Mouse (Mus musculus) c-Kit-positive CD71-positive TER-119-positive erythroid progenitor cells, embryonic 14.5 days (primary cell): ENCODE measurements around the gene Shd.

Source experiments
- DNase-seq: peaks from one replicate; pipeline ENCODE4 v3.0.0-alpha.2; 2013; ENCODE audit warnings: low spot score

Shd gene

DNA sequence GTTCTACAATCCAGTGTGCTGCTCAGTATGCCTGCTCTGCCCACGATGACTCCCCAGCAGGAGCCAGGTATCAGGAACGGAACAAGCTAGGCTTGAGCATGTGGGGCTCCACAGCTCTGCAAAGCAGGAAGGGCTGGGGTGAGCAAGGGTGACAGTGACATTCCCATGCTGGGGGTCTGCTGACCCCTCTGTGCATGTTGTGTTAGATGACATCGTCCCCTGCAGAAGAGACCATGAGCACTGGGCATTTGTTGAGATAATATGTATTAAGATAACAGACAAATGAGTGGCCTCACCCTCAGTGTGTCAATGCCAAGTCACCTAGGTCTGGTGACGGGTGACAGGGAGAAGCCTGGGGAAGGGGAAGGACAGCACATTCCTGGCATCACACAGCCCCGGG is 54.7 kb downstream of the Shd start:
- no peak for DNase-seq
